Mouse (Mus musculus): ENCODE results near the gene Zscan12. TPM values are rescaled to one million over a fixed set of nuclear protein-coding genes. Genes with fewer than 3 reads are reported as not detected.

Zscan12 gene
- total and polyA plus RNA-seq, 2 experiments from 2014 or later = 8.1 to 11.5 TPM

DNA sequence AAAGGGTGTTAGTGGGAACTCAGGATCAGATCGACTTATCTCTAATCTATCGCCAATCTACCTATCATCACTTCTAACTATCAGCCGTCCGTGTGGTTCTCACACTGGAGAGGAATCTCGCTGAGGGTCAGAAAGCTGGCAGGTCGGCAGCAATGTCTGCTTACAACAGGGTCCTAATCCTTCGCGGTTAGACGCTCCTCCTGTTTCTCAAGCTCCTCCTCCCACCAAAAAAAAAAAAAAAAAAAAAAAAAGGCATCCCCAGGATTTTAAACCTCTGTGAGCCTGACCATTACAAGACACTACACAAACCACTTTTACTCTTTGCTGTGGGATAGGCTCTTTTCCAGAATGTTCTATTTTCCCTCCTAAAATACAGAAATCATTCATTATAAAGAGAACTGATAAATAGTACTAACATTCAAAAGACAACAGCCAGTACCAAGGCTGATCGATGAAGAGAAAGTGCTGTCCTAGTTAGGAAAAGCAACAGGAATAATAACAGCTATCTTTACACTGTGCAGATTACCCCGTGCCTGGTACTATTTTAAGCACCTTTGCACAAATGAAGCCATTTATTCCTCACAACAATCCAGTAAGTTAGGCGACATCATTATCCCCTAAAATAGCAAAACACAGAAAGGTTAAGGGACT lies 39.1 kb downstream of the Zscan12 start:
- DNase-seq (no peak), ATAC-seq (0 out of 2 replicates have a peak, but pooled peaks have one; percentile 19)
- Histone ChIP-seq H3K9me3 (ENCODE audit: low read length) (no peaks in the 10 kb centered on the region), H3K9ac (peak overlapping the region; percentile 87), H3K4me2 (ENCODE audit: low read depth) (peak overlapping the region; percentile 63), H3K4me3 (ENCODE audit: low read depth, low read length) (peak overlapping the region; percentile 95), H3K27me3 (ENCODE audit: insufficient read depth, low read length) (no peaks in the 10 kb centered on the region), H3K36me3 (ENCODE audit: insufficient read depth) (peaks cover 3% of the 10 kb centered on the region; the same call in 1 of the 2 replicates), H3K27ac (ENCODE audit: low read depth, low read length) (peak overlapping the region; percentile 72), H3K4me1 (ENCODE audit: insufficient read depth) (peaks cover 14% of the 10 kb centered on the region; the same call in 1 of the 2 replicates)
- TF ChIP-seq CTCF (IDR thresholded peaks at IDR 0.05; ENCODE audit: low read depth) = no peak
- 13% methylated on average over 12 of the region's 12 CpGs for WGBS

DNA sequence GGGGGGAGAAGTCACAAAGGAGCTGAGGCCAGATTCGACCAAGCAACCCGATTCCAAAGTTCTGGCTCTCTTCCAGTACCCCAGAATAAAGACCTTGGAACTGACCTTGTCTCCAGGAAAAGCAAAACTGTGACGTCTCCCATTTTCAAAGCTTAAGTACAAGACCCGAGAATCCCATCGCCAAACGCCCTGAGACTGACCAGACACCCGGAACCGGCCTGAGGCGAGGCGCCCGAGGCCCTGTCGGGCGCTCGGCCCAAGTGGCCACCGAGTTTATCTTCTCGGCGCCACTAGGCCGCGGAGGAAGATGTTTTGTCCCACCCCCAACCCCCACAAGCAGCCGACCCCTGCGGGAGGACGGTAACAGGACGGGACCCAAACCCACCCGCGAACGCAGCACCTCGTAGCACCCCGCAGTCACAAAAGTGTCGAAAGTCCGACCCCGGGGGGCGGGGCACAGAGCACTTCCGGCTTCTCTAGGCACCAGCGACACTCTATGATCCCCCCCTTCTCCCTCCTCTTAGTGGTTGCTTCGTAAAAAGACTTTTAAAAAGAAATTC lies 39.7 kb downstream of the Zscan12 start, which contains the start of gene Zkscan3:
Gene Zkscan3, minus strand, starts transcription at position 469 of the 560 bp plus-strand sequence.
- H3K9me3 ChIP-seq (ENCODE audit: low read length) = no peaks in the 10 kb centered on the region
- WGBS = under 1% methylated on average over 35 of the region's 35 CpGs
- H3K27me3 ChIP-seq (ENCODE audit: insufficient read depth, low read length) = no peaks in the 10 kb centered on the region

DNA sequence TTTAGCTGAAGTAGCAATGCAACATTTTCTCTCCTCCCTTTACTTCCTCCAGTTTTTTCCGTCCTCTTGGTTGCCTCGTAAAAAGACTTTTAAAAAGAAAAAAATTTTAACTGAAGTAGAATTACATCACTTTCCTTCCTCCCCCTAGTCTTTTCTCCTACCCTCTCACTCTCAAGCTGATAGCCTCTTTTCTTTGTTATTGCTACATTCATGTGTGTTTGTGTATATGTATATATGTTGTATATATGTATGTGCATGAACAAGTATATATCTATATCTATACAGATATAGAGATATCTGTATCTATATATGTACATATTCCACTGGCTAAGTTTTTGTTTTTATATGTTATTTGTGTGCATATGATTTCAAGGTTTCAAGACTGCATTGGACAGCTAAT lies 40.2 kb downstream of the Zscan12 start:
- DNase-seq (no peak), ATAC-seq (peak; percentile 46; the same call in 1 of the 2 replicates)
- TF ChIP-seq CTCF (IDR thresholded peaks at IDR 0.05; ENCODE audit: low read depth) = no peak
- peak overlapping the region; percentile 87 for H3K9ac ChIP-seq
- peaks cover 3% of the 10 kb centered on the region; the same call in 1 of the 2 replicates for H3K36me3 ChIP-seq (ENCODE audit: insufficient read depth)
- H3K27me3 ChIP-seq (ENCODE audit: insufficient read depth, low read length) = no peaks in the 10 kb centered on the region
- H3K4me1 ChIP-seq (ENCODE audit: insufficient read depth) = peaks cover 16% of the 10 kb centered on the region
- no peaks in the 10 kb centered on the region for H3K9me3 ChIP-seq (ENCODE audit: low read length)
- peak overlapping the region; percentile 63 for H3K4me2 ChIP-seq (ENCODE audit: low read depth)
- peak overlapping the region; percentile 95 for H3K4me3 ChIP-seq (ENCODE audit: low read depth, low read length)
- H3K27ac ChIP-seq (ENCODE audit: low read depth, low read length) = no peak overlapping the region
- WGBS = 0% methylated on average over 2 of the region's 2 CpGs

More for the DNA sequence above, 39.7 kb downstream of the Zscan12 start, which contains the start of gene Zkscan3:
- H3K9ac ChIP-seq = peak within 1 kb of the TSS; percentile 87
- peak within 1 kb of the TSS; percentile 95 for H3K4me3 ChIP-seq (ENCODE audit: low read depth, low read length)
- H3K36me3 ChIP-seq (ENCODE audit: insufficient read depth) = peaks cover 3% of the 10 kb centered on the region; the same call in 1 of the 2 replicates
- no peak for TF ChIP-seq CTCF (IDR thresholded peaks at IDR 0.05; ENCODE audit: low read depth)
- H3K4me2 ChIP-seq (ENCODE audit: low read depth) = peak within 1 kb of the TSS; percentile 63
- ATAC-seq = peak; percentile 99
- peaks cover 14% of the 10 kb centered on the region; the same call in 1 of the 2 replicates for H3K4me1 ChIP-seq (ENCODE audit: insufficient read depth)
- DNase-seq = peak; percentile 92
- peak within 1 kb of the TSS; percentile 72 for H3K27ac ChIP-seq (ENCODE audit: low read depth, low read length)

DNA sequence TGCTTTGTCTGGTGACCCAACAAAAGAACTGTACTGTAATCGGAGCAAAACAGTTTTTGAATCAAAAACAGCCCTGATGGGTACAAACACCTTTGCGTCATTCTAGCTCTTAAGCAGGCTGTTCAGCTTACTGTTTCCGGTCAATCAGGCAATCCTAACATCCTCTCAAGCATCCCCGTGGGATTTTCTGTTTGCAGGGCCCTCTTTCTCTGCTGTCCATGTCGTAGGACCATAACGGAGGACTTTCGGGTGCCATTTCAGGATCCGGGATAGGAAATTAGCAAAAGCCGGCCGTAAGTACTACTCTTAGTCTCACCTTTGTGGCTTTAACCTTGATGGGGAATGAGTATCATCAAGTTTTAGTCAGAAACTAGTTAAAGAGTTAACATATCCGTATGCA lies 44.7 kb downstream of the Zscan12 start:
- TF ChIP-seq CTCF (IDR thresholded peaks at IDR 0.05; ENCODE audit: low read depth) = no peak
- ATAC-seq (no peak), DNase-seq (no peak)
- Histone ChIP-seq H3K27me3 (ENCODE audit: insufficient read depth, low read length) (no peaks in the 10 kb centered on the region), H3K27ac (ENCODE audit: low read depth, low read length) (no peak overlapping the region), H3K9me3 (ENCODE audit: low read length) (no peaks in the 10 kb centered on the region), H3K9ac (0 out of 2 replicates have a peak overlapping the region, but pooled peaks have one; percentile 64), H3K4me2 (ENCODE audit: low read depth) (peak overlapping the region; percentile 72; the same call in 1 of the 2 replicates), H3K36me3 (ENCODE audit: insufficient read depth) (no peaks in the 10 kb centered on the region), H3K4me1 (ENCODE audit: insufficient read depth) (peaks cover 8% of the 10 kb centered on the region; the same call in 1 of the 2 replicates), H3K4me3 (ENCODE audit: low read depth, low read length) (no peak overlapping the region)
- 84% methylated on average over 11 of the region's 11 CpGs for WGBS

DNA sequence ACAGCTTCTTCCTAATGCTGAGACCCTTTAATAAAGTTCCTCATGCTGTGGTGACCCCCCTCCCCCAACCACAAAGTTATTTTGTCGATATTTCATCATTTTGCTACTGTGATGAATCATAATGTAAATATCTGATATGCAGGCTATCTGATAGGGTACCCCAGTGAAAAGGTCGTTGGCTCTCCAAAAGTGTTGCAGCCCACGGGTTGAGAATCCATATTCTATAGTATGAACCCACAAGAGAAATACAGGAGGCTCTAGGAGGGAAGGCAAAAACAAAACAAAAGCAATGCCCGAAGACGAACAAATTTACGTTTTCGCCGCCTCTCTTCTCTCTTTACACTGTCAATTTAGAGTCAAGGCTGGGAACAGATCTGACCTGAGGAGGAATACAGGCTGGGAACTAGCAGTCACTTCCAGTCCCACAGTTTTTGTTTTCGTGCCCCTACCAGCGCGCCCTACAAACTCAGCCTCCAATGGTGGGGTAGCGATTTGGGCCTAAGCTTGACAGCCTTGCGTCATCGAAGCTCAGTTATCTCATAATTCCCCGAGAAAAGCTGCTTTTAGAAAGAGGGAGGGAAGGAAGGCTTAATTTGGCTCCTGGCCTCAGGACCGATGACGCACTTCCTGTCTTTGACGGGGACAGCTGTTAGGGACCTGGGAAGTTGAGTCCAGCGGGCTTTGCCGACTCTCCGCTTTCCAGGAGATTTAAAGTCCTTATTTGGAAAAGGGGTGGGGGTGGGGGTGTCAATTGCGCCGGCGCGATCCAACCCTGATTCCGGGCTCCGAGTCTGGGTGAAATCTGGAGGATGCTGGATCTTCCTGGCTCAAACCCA lies 45.6 kb downstream of the Zscan12 start:
- peak overlapping the region; percentile 64 for H3K9ac ChIP-seq

DNA sequence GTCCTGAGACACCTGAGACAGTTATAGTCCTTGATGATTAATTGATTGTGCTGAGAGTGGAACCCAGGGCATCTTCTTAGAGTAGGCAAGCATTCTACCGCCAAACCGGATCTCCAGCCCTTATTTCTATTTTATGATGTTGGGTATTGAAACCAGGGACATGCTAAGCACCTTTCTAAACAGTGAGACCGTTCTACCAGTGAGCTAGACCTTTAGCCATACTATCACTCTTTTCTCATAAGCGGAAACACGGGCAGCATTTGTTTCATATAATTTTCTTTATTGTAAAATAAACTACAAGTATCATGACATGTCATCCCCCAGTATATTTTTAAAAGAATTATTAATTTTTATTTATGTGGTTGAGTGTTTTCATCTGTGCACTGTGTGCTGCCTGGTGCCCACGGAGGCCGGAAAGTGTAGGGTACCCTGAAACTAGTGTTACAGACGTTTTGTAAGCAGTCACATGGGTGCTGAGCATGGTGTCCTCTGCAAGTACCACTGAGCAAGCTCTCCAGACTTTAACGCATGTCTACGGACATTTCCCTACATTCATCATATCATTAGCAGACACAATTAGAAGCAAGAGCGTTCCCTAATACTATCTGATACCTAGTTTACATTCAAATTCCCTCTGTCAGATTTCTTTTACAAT lies 46.3 kb downstream of the Zscan12 start:
- 52% methylated on average over 11 of the region's 11 CpGs for WGBS
- 0 out of 2 replicates have a peak, but pooled peaks have one; percentile 27 for ATAC-seq
- Histone ChIP-seq H3K4me3 (ENCODE audit: low read depth, low read length) (peak overlapping the region; percentile 61), H3K4me2 (ENCODE audit: low read depth) (peak overlapping the region; percentile 72), H3K9me3 (ENCODE audit: low read length) (no peaks in the 10 kb centered on the region), H3K27ac (ENCODE audit: low read depth, low read length) (peak overlapping the region; percentile 81), H3K27me3 (ENCODE audit: insufficient read depth, low read length) (no peaks in the 10 kb centered on the region), H3K9ac (peak overlapping the region; percentile 64), H3K36me3 (ENCODE audit: insufficient read depth) (no peaks in the 10 kb centered on the region), H3K4me1 (ENCODE audit: insufficient read depth) (peaks cover 4% of the 10 kb centered on the region; the same call in 1 of the 2 replicates)
- DNase-seq = peak; percentile 2
- no peak for TF ChIP-seq CTCF (IDR thresholded peaks at IDR 0.05; ENCODE audit: low read depth)

More for the DNA sequence above, 45.6 kb downstream of the Zscan12 start:
- Histone ChIP-seq H3K27ac (ENCODE audit: low read depth, low read length) (peak overlapping the region; percentile 81), H3K4me2 (ENCODE audit: low read depth) (peak overlapping the region; percentile 72), H3K36me3 (ENCODE audit: insufficient read depth) (no peaks in the 10 kb centered on the region), H3K4me3 (ENCODE audit: low read depth, low read length) (peak overlapping the region; percentile 61), H3K4me1 (ENCODE audit: insufficient read depth) (peaks cover 6% of the 10 kb centered on the region; the same call in 1 of the 2 replicates), H3K27me3 (ENCODE audit: insufficient read depth, low read length) (no peaks in the 10 kb centered on the region), H3K9me3 (ENCODE audit: low read length) (no peaks in the 10 kb centered on the region)
- 4% methylated on average over 27 of the region's 27 CpGs for WGBS
- TF ChIP-seq CTCF (IDR thresholded peaks at IDR 0.05; ENCODE audit: low read depth) = no peak
- peak; percentile 92 for DNase-seq
- ATAC-seq = peak; percentile 97
